Mouse (Mus musculus): ENCODE measurements around the gene Aga. TPM values are rescaled to one million over a fixed set of nuclear protein-coding genes. Genes with fewer than 3 reads are reported as not detected.
"Not testable (repeated sequence)": the region's sequence is repeated elsewhere in the genome, so short reads cannot be mapped to it uniquely, and the experiment has no call there.

Aga gene
- 45.3 and 46.7 TPM in 2 replicates for polyA plus RNA-seq (2015; fragmentation: Nextera tagmentation; extraction: Ambion mirVana)

DNA sequence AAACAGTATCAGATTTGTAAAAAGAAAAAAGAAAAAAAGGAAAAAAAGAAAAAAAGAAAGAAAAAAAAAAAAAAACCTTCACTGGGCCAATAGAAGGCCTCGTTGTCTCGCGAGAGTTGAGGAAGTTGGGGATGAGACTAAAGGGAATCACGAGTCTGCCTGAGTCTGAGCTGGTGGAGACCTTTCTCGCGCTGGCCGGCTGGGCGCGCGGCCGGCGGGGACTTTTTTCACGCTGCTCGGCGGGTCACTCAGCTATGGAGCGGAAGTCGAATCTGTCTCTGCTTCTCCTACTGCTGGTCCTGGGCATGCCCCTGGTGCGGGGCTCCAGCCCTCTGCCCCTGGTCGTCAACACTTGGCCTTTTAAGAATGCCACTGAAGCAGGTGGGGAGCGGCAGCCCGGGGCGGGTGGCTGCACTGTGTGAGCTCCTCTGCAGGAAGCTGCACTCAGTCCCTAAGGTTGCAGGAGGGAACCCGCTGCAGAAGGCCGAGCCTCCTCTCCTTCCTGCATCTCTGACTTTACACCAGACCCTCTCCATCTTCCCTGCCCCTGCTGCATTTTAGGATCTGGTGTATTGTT is at the start of gene Aga:
Gene Aga, plus strand, starts transcription at position 177 of the 577 bp plus-strand sequence.
- Histone ChIP-seq H3K27me3 (replicated peaks) (no peaks in the 10 kb centered on the region), H3K4me1 (replicated peaks) (no peaks in the 10 kb centered on the region), H3K36me3 (no peaks in the 10 kb centered on the region; the same call in 1 of the 2 replicates), H3K9ac (peak within 1 kb of the TSS; percentile 87), H3K4me2 (replicated peaks) (peak within 1 kb of the TSS; percentile 71), H3K4me3 (replicated peaks) (peak within 1 kb of the TSS; percentile 66), H3K9me3 (no peaks in the 10 kb centered on the region), H3K27ac (peak within 1 kb of the TSS; percentile 78)
- under 1% methylated on average over 24 of the region's 24 CpGs for WGBS
- peak; percentile 100 for ATAC-seq

DNA sequence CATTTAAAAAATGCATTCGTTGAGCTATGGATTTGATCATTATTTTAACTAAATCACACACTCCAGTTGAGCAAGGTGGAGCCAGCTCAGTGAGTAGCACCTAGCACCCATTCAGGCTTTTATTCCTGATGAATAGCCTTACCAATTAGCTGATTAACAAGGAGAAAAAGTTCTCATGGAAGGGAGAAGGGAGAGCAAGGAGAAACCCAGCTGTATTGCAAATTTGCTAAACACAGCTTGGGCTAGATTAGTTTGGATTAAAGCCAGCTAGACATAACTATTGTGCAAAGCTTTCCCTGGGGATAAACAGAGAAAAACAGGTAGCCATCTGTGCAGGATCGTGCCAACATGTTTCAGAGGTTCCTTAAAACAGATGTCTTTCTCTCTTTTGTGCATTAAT is 22.5 kb upstream of the Aga start:
- no peak overlapping the region for H3K9ac ChIP-seq
- H3K27me3 ChIP-seq (replicated peaks): no peaks in the 10 kb centered on the region
- no peaks in the 10 kb centered on the region for H3K9me3 ChIP-seq
- no peak overlapping the region for H3K4me3 ChIP-seq (replicated peaks)
- no peak overlapping the region for H3K27ac ChIP-seq
- WGBS: 44% methylated on average over 2 of the region's 2 CpGs
- H3K36me3 ChIP-seq: no peaks in the 10 kb centered on the region
- no peaks in the 10 kb centered on the region for H3K4me1 ChIP-seq (replicated peaks)
- H3K4me2 ChIP-seq (replicated peaks): no peak overlapping the region
- no peak for ATAC-seq

DNA sequence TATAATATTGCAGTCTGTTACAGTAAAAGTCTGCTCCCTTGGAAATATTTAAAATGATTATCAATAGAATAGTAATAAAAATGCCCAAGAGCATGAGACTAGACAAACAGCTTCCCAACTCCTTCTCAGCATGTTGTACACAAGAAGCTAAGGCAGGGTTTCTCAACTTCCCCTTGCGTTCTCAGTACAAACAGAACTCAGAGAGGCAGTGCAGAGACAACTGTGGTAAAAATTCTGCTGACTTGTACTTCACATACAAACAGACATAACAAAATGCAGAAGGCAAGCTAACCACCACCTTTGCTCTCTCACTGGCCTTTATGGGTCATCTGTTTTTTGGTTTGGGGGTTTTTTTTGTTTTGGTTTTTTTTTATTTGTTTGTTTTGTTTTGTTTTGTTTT is 15.3 kb upstream of the Aga start:
- Histone ChIP-seq H3K36me3 (no peaks in the 10 kb centered on the region), H3K4me3 (replicated peaks) (no peak overlapping the region), H3K4me2 (replicated peaks) (no peak overlapping the region), H3K27me3 (replicated peaks) (no peaks in the 10 kb centered on the region), H3K4me1 (replicated peaks) (no peaks in the 10 kb centered on the region), H3K9ac (no peak overlapping the region), H3K27ac (no peak overlapping the region), H3K9me3 (no peaks in the 10 kb centered on the region)
- WGBS: 71% methylated on average over 1 of the region's 1 CpGs
- no peak for ATAC-seq

DNA sequence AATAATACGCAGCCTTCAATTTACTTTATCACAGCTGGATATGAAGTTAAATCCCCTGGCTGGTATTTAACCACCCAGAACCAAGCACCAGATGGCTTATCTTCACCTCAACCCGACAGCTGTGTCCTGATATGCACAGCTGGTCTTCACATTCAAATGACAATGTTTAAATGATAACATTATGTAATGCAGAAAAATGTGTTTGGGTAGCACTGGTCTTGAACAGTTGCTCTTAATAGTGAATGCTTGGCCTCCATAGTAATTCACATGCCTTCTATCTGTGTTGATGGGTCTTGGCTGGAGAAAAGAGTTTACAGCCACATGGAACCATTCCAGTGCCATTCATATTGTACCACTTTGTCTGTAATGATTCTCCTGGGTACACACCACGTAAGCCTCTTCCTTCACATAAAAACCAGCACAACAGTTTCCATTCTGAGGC is 14.6 kb upstream of the Aga start:
- Histone ChIP-seq H3K4me2 (replicated peaks) (no peak overlapping the region), H3K27ac (no peak overlapping the region), H3K4me3 (replicated peaks) (no peak overlapping the region), H3K9ac (no peak overlapping the region), H3K36me3 (no peaks in the 10 kb centered on the region), H3K9me3 (no peaks in the 10 kb centered on the region), H3K4me1 (replicated peaks) (no peaks in the 10 kb centered on the region), H3K27me3 (replicated peaks) (no peaks in the 10 kb centered on the region)
- 59% methylated on average over 3 of the region's 3 CpGs for WGBS
- no peak for ATAC-seq

DNA sequence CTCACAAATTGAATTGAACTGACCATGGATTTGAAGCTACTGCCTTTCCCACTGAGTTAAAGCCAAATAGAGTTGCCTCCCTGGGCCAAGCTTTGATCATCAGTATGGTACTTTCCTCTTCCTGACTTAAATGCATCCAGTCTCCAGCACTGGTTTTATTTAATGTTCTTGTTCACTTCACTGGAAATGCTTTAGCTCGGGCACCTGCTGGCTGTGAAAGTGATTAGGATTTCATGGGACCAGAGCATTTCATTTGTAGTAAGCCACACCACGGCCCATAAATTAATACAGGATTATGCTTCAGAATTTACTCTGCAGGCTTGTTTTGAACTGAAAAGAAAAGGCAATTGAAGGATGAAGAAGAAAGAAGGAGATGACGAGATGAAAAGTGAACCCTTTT is 26.5 kb downstream of the Aga start:
- H3K27me3 ChIP-seq (replicated peaks); H3K27ac ChIP-seq; H3K9ac ChIP-seq; H3K4me2 ChIP-seq (replicated peaks); H3K9me3 ChIP-seq; ATAC-seq; H3K4me1 ChIP-seq (replicated peaks); H3K4me3 ChIP-seq (replicated peaks); H3K36me3 ChIP-seq: not testable (repeated sequence)
- WGBS: 74% methylated on average over 3 of the region's 3 CpGs

DNA sequence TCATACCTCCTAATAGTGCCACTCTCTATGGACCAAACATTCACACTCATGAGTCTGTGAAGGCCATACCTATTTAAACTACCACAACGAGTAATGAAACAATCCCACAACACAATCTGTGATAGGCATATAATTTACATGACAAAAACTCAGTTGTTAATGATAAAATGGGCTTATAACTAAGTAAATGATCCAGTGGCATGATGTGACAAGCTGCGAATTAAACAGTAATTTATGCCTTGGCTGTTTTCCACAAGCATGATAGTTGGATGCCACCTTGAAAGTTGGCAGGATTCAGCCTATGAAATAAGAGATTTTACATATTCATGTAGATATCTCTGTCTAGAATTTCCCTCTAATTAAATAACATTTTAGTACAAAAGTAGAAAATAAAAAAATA is 28.1 kb downstream of the Aga start:
- ATAC-seq: no peak
- no peaks in the 10 kb centered on the region for H3K27me3 ChIP-seq (replicated peaks)
- 82% methylated on average over 2 of the region's 2 CpGs for WGBS
- no peaks in the 10 kb centered on the region for H3K36me3 ChIP-seq
- no peak overlapping the region for H3K4me2 ChIP-seq (replicated peaks)
- no peak overlapping the region for H3K9ac ChIP-seq
- H3K4me3 ChIP-seq (replicated peaks): no peak overlapping the region
- H3K4me1 ChIP-seq (replicated peaks): no peaks in the 10 kb centered on the region
- no peak overlapping the region for H3K27ac ChIP-seq
- no peaks in the 10 kb centered on the region for H3K9me3 ChIP-seq

DNA sequence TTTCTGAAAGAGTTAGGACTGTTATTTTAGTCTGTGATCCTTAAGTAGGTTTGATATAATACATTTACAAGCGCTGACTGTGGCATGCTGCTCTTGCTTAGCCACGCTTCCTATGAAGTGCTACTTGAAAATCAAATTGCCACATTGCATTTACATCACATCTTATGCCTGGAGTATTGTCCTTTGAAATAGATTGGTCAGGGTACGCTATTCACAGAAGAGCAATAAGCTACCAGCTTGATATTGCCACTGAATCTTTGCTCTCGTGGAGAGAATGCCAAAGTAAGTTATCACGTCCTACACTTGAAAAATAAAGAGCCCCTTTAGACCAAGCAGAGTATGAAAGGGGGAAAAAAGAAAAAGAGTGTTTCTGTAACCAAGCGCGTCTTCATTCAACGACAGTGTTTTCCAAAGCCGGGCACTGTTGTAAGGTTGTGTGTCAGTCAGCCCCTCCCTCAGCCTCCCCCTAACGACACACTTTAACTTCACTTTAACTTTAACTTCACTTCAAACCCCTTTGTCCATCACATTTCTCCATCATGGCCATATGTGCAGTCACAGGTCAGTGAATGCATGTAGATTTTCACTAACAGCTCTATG is 51.0 kb downstream of the Aga start:
- 90% methylated on average over 10 of the region's 10 CpGs for WGBS

DNA sequence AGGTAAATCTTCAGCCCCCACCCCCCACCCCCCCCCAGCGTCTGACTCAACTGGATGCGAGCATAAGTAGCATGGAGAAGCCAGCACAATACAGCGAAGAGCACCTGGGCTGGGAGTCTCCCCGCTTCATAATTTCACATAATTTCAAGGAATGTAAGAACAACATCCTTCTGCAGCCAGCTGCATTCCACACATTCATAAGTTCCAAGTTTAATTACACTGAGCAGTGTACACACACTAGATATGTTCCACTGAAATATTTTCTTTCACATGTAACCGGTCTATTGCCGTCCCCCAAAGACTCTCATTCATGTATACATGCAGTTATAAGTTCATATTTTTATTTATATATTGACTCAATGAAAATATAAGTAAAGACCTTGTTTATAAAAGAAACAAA is 54.7 kb downstream of the Aga start:
- Histone ChIP-seq H3K4me1 (replicated peaks) (no peaks in the 10 kb centered on the region), H3K4me3 (replicated peaks) (no peak overlapping the region), H3K9ac (no peak overlapping the region), H3K9me3 (no peaks in the 10 kb centered on the region), H3K27ac (no peak overlapping the region), H3K27me3 (replicated peaks) (no peaks in the 10 kb centered on the region), H3K36me3 (no peaks in the 10 kb centered on the region), H3K4me2 (replicated peaks) (no peak overlapping the region)
- whole genome bisulfite sequencing: 77% methylated on average over 6 of the region's 6 CpGs
- no peak for ATAC-seq

More for the DNA sequence above, 51.0 kb downstream of the Aga start:
- Histone ChIP-seq H3K4me2 (replicated peaks) (no peak overlapping the region), H3K36me3 (no peaks in the 10 kb centered on the region), H3K9ac (no peak overlapping the region), H3K27me3 (replicated peaks) (no peaks in the 10 kb centered on the region), H3K9me3 (no peaks in the 10 kb centered on the region), H3K4me3 (replicated peaks) (no peak overlapping the region), H3K4me1 (replicated peaks) (no peaks in the 10 kb centered on the region), H3K27ac (no peak overlapping the region)
- ATAC-seq: no peak

Other genes starting within 250 kb of the Aga start
- gene Neil3, start 127.3 kb downstream of the Aga start, polyA plus RNA-seq (2015; fragmentation: Nextera tagmentation; extraction: Ambion mirVana): 23.5 and 24.4 TPM in 2 replicates